Mouse (Mus musculus): ENCODE data around the gene H2-T24.
"Not testable (repeated sequence)": the region's sequence is repeated elsewhere in the genome, so short reads cannot be mapped to it uniquely, and the experiment has no call there.

Gene H2-T24

GRCm38 (mm10) chr17:36023710-36024654, 3.6 kb upstream of the H2-T24 start:
- no peak for DNase-seq (ENCODE audit: low spot score in 2 of 2)

- DNase-seq (ENCODE audit: low spot score in 2 of 2) = no peak
These were observed 2.6 kb upstream of the H2-T24 start for GRCm38 (mm10) chr17:36022922-36023321.

- DNase-seq (ENCODE audit: low spot score in 2 of 2) = no peak
These were observed 1.7 kb upstream of the H2-T24 start for GRCm38 (mm10) chr17:36022098-36022497.

- no peak for DNase-seq (ENCODE audit: low spot score in 2 of 2)
These were observed 949 bp upstream of the H2-T24 start for GRCm38 (mm10) chr17:36021309-36021708.

GRCm38 (mm10) chr17:36019519-36019918, 841 bp downstream of the H2-T24 start:
- no peak for DNase-seq (ENCODE audit: low spot score in 2 of 2)

GRCm38 (mm10) chr17:36018979-36019378, 1.4 kb downstream of the H2-T24 start:
- no peak for DNase-seq (ENCODE audit: low spot score in 2 of 2)

GRCm38 (mm10) chr17:36017046-36017445, 3.3 kb downstream of the H2-T24 start:
- DNase-seq (ENCODE audit: low spot score in 2 of 2) = no peak

- no peak for DNase-seq (ENCODE audit: low spot score in 2 of 2)
These were observed 5.4 kb downstream of the H2-T24 start for GRCm38 (mm10) chr17:36014977-36015376.

GRCm38 (mm10) chr17:36004409-36004808, 16.0 kb downstream of the H2-T24 start:
- not testable (repeated sequence) for DNase-seq (ENCODE audit: low spot score in 2 of 2)

- no peak for DNase-seq (ENCODE audit: low spot score in 2 of 2)
These were observed 17.0 kb downstream of the H2-T24 start for GRCm38 (mm10) chr17:36003331-36003730.

GRCm38 (mm10) chr17:36001966-36002365, 18.4 kb downstream of the H2-T24 start:
- peak; percentile 59 for DNase-seq (ENCODE audit: low spot score in 2 of 2)

- DNase-seq (ENCODE audit: low spot score in 2 of 2) = no peak
These were observed 19.1 kb downstream of the H2-T24 start for GRCm38 (mm10) chr17:36001121-36001897.

- DNase-seq (ENCODE audit: low spot score in 2 of 2) = no peak
These were observed 20.0 kb downstream of the H2-T24 start for GRCm38 (mm10) chr17:36000349-36000748.

- DNase-seq (ENCODE audit: low spot score in 2 of 2) = no peak
These were observed 21.0 kb downstream of the H2-T24 start for GRCm38 (mm10) chr17:35999356-35999755.

- no peak for DNase-seq (ENCODE audit: low spot score in 2 of 2)
These were observed 21.6 kb downstream of the H2-T24 start for GRCm38 (mm10) chr17:35998545-35999305.

GRCm38 (mm10) chr17:35997713-35998510, 22.4 kb downstream of the H2-T24 start:
- DNase-seq (ENCODE audit: low spot score in 2 of 2) = no peak

GRCm38 (mm10) chr17:35996949-35997348, 23.4 kb downstream of the H2-T24 start:
- peak; percentile 84 to 88 for DNase-seq (ENCODE audit: low spot score in 2 of 2)

- DNase-seq (ENCODE audit: low spot score in 2 of 2) = no peak
These were observed 25.5 kb downstream of the H2-T24 start for GRCm38 (mm10) chr17:35994879-35995240.

- DNase-seq (ENCODE audit: low spot score in 2 of 2) = peak; percentile 73 to 83
These were observed 26.0 kb downstream of the H2-T24 start for GRCm38 (mm10) chr17:35994175-35994878.

GRCm38 (mm10) chr17:35993675-35994074, 26.7 kb downstream of the H2-T24 start:
- DNase-seq (ENCODE audit: low spot score in 2 of 2) = peak; percentile 57 to 60

All from right cerebral cortex, postnatal 36 days (tissue).